Mouse (Mus musculus): ENCODE measurements around the gene Smim14.

GRCm38 (mm10) chr5:65565486-65565885 lies 28.5 kb upstream of the Smim14 start:
- TF ChIP-seq CTCF (IDR thresholded peaks at IDR 0.05 in 2 of 3, conservative IDR thresholded peaks at IDR 0.05 in 1 of 3; ENCODE audit: control insufficient read depth in 1 of 3, insufficient read depth in 1 of 3, low read depth in 2 of 3, low read length in 3 of 3, poor library complexity in 1 of 3, severe bottlenecking in 1 of 3) (no peak), CHD2 (IDR thresholded peaks at IDR 0.05; ENCODE audit: low read length) (no peak), ZC3H11A (IDR thresholded peaks at IDR 0.05; ENCODE audit: low read depth, low read length) (no peak), ZNF384 (IDR thresholded peaks at IDR 0.05; ENCODE audit: low read depth, low read length) (no peak), POLR2AphosphoS2 (IDR thresholded peaks at IDR 0.05; ENCODE audit: low read length) (no peak), TCF12 (IDR thresholded peaks at IDR 0.05; ENCODE audit: low read depth, low read length) (no peak), HCFC1 (IDR thresholded peaks at IDR 0.05; ENCODE audit: low read depth, low read length) (no peak), USF1 (IDR thresholded peaks at IDR 0.05; ENCODE audit: low read depth, low read length) (no peak), POLR2A (IDR thresholded peaks at IDR 0.05; ENCODE audit: control insufficient read depth in 1 of 2, insufficient read depth in 1 of 2, low read depth in 1 of 2, low read length in 2 of 2, poor library complexity in 1 of 2) (no peak), ETS1 (IDR thresholded peaks at IDR 0.05; ENCODE audit: low read depth, low read length) (no peak), TAL1 (IDR thresholded peaks at IDR 0.05; ENCODE audit: low read length) (no peak), ZMIZ1 (IDR thresholded peaks at IDR 0.05; ENCODE audit: low read depth, low read length) (no peak), CHD1 (IDR thresholded peaks at IDR 0.05; ENCODE audit: low read depth, low read length) (no peak), MAX (IDR thresholded peaks at IDR 0.05; ENCODE audit: low read length) (no peak)
